Mouse (Mus musculus) heart, adult 2 months (tissue): Measurements from ENCODE around the gene Trip6. TPM values are rescaled to one million over a fixed set of nuclear protein-coding genes. Genes with fewer than 3 reads are reported as not detected.

Source experiments
- DNase-seq, 2 experiments: peaks; one replicate each; pipeline ENCODE4 v3.0.0; 2021
- H3K27ac ChIP-seq: fragments of 200-600 bp; 2 replicates; pipeline ENCODE4 v1.8.1; 2022
- H3K27me3 ChIP-seq: fragments of 200-500 bp; 2 replicates; pipeline ENCODE4 v1.6.1; 2012; ENCODE audit warnings: mild to moderate bottlenecking, low read length, inconsistent platforms, mixed read lengths; ENCODE audit not compliant: control insufficient read depth, insufficient read depth
- H3K36me3 ChIP-seq: fragments of 200-500 bp; 2 replicates; pipeline ENCODE4 v1.6.1; 2012; ENCODE audit warnings: low read length, inconsistent platforms; ENCODE audit not compliant: control insufficient read depth, insufficient read depth
- H3K4me1 ChIP-seq: fragments of 200-500 bp; 2 replicates; pipeline ENCODE4 v1.6.1; 2011; ENCODE audit warnings: low read length; ENCODE audit not compliant: control insufficient read depth, insufficient read depth
- H3K4me3 ChIP-seq: fragments of 200-600 bp; 2 replicates; pipeline ENCODE4 v1.8.1; 2022
- H3K79me2 ChIP-seq: fragments of 200-500 bp; replicated peaks from 2 replicates; pipeline ENCODE4 v1.6.1; 2012; ENCODE audit warnings: mild to moderate bottlenecking, inconsistent platforms, low read length, moderate library complexity, mixed read lengths; ENCODE audit not compliant: control insufficient read depth, insufficient read depth
- H3K9ac ChIP-seq: fragments of 200-500 bp; 2 replicates; pipeline ENCODE4 v1.6.1; 2012; ENCODE audit warnings: low read depth, mild to moderate bottlenecking, control low read depth, inconsistent platforms, low read length, mixed read lengths
- CTCF ChIP-seq: fragments of 200-600 bp; IDR thresholded peaks from 2 replicates; pipeline ENCODE4 v1.8.1; 2022; ENCODE audit warnings: antibody characterized with exemption, mild to moderate bottlenecking, moderate library complexity
- EP300 ChIP-seq: fragments of 200-500 bp; IDR thresholded peaks from 2 replicates; pipeline ENCODE4 v1.6.1; 2011; ENCODE audit warnings: low read depth, low read length, control low read depth; ENCODE audit not compliant: insufficient read depth
- POLR2A ChIP-seq: fragments of 200-500 bp; IDR thresholded peaks from 2 replicates; pipeline ENCODE4 v1.6.1; 2011; ENCODE audit warnings: mild to moderate bottlenecking, low read depth, low read length, control low read depth; ENCODE audit not compliant: insufficient read depth
- WGBS: fragments of 180-500 bp; shearing (Covaris S2); methylation state at CpG from one replicate; pipeline ENCODE4 v1.1.7; 2018; 5-methylcytosine and 5-hydroxymethylcytosine counted together
- intact Hi-C: fragments of 180-260 bp; cut with DNase I; formaldehyde crosslinking; loops from one replicate; pipeline ENCODE4 v1.15.1; 2025
- microRNA-seq, 2 experiments: library from miRNA; unstranded; fragments of <30 nt; microRNA quantifications; one replicate each; pipeline ENCODE4 v1.2.0; 2021
- polyA plus RNA-seq: library from polyadenylated mRNA; depleted of rRNA; stranded (reverse); fragments of >200 nt; gene quantifications from 2 replicates; pipeline ENCODE4 v1.2.3, GENCODE M21; 2012; rRNA removed
- total RNA-seq, 2 experiments: library from RNA; stranded (reverse); gene quantifications; 2 replicates each; pipeline ENCODE4 v1.2.3; 2021

The Trip6 gene
- total and polyA plus RNA-seq, 3 experiments: 12.5 to 24.2 (median 13.6) TPM

- H3K4me3 ChIP-seq: no peak overlapping the region
- H3K79me2 ChIP-seq: no peaks in the 10 kb centered on the region
- no peak overlapping the region for H3K27ac ChIP-seq
- WGBS: 57% methylated on average over 18 of the region's 18 CpGs
- intact Hi-C loops: no loop called here
- TF ChIP-seq CTCF (peak; percentile 68), POLR2A (no peak), EP300 (no peak)
- H3K9ac ChIP-seq: no peak overlapping the region
- DNase-seq: no peak
- peaks cover 2% of the 10 kb centered on the region for H3K27me3 ChIP-seq
- no peaks in the 10 kb centered on the region for H3K36me3 ChIP-seq
- H3K4me1 ChIP-seq: no peaks in the 10 kb centered on the region
These were observed 36.6 kb downstream of the Trip6 start for GRCm38 (mm10) chr5:137277360-137278342.

GRCm38 (mm10) chr5:137268131-137268910 is 45.9 kb downstream of the Trip6 start:
- peak; percentile 49 to 66 for DNase-seq
- no peaks in the 10 kb centered on the region for H3K27me3 ChIP-seq
- peak overlapping the region; percentile 50 for H3K9ac ChIP-seq
- H3K36me3 ChIP-seq: no peaks in the 10 kb centered on the region
- H3K27ac ChIP-seq: peak overlapping the region; percentile 69
- H3K4me1 ChIP-seq: no peaks in the 10 kb centered on the region
- TF ChIP-seq EP300 (0 out of 2 replicates have a peak, but pooled peaks have one; percentile 28), POLR2A (peak; percentile 41; the same call in 1 of the 2 replicates), CTCF (no peak)
- H3K79me2 ChIP-seq: no peaks in the 10 kb centered on the region
- H3K4me3 ChIP-seq: peak overlapping the region; percentile 33
- intact Hi-C loops: no loop called here
- WGBS: 15% methylated on average over 18 of the region's 18 CpGs

DNA sequence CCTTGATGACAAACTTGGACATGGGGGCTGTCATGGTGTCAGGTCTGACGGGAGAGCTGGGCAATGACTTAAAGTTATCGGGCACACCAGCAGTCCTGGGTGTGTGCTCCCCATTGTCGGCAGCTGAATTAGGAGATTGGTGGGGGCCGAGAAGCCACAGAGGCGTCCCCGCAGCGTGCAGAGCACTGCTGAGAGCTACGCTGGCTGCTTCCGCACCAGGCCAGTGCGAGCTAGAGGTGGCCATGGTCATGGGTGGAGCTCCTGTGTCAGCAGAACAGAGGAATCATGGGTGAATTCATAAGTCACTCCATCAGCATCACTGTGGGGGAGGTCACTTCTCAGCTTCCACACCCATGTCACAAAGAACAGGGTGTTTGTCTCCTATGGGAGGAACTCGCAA is 49.4 kb downstream of the Trip6 start:
- 91% methylated on average over 11 of the region's 11 CpGs for WGBS
- TF ChIP-seq CTCF: no peak
- Histone ChIP-seq H3K4me1 (no peaks in the 10 kb centered on the region), H3K79me2 (no peaks in the 10 kb centered on the region), H3K4me3 (no peak overlapping the region), H3K27me3 (no peaks in the 10 kb centered on the region), H3K36me3 (no peaks in the 10 kb centered on the region), H3K9ac (no peak overlapping the region), H3K27ac (no peak overlapping the region)
- DNase-seq: no peak
- intact Hi-C loops: no loop called here

DNA sequence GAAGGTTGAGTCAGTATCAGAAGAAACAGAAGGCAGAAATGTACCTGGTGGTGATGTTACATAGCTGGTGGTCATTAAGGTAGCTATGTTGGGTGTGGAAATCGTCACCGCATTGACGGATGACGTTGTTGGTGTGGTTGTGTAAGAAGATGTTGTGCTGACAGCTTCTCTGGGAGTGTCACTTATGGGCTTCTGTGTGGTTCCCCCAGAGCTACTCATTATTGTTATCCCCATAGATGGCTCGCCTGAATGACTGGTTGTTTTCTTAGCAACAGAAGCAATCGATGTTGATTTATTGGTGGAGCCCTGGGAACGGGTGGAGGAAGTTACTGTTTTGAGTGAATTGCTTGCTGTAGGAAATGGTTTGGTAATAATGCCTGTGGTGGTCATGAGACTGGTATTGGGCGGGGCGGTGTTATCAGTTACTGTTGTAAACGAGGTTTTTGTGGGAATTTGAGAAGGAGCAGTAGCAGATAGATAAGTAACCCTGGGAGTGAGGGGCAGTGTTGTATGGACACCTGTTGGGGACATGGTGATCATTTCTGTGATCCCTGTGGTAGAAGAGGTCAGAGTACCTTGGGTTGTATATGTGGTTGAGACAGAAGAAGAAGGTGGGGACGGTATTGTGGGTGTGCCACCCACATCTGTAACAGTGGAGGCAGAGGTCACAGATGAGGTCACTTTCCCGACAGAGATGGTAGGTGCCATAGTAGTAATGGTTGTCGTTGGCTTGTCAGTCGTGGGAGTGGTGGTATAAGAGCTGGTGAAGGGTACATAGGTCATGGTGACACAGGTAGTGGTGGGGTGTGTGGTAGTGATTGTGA is 50.1 kb downstream of the Trip6 start:
- no peaks in the 10 kb centered on the region for H3K27me3 ChIP-seq
- no peak overlapping the region for H3K27ac ChIP-seq
- TF ChIP-seq EP300 (no peak), CTCF (no peak), POLR2A (no peak)
- no peaks in the 10 kb centered on the region for H3K36me3 ChIP-seq
- H3K4me1 ChIP-seq: no peaks in the 10 kb centered on the region
- no peak for DNase-seq
- no peak overlapping the region for H3K4me3 ChIP-seq
- 74% methylated on average over 14 of the region's 14 CpGs for WGBS
- H3K79me2 ChIP-seq: no peaks in the 10 kb centered on the region
- no peak overlapping the region for H3K9ac ChIP-seq
- intact Hi-C loops: no loop called here

Small RNA genes within 50 kb of the gene (microRNA-seq; reads per million reads assigned to microRNA genes)
- gene Mir7036 (0.56 to 0.77 reads per million in 2 experiments), gene Mir8116 (0.77 to 2.2 reads per million in 2 experiments)

Other genes starting within 250 kb of the Trip6 start
- 10 to 100 TPM; 24.0 to 29.6 TPM for gene Serpine1, start 242.1 kb downstream of the Trip6 start, total RNA-seq
- 21.9 and 41.8 TPM in 2 replicates for gene Serpine1, start 242.1 kb downstream of the Trip6 start, polyA plus RNA-seq
- gene Trim56, start 198.2 kb downstream of the Trip6 start, total RNA-seq: 10 to 100 TPM; 19.0 to 22.2 TPM
- 6.9 and 7.5 TPM in 2 replicates for gene Trim56, start 198.2 kb downstream of the Trip6 start, polyA plus RNA-seq
- gene Muc3, start 165.1 kb downstream of the Trip6 start, total RNA-seq: not detected
- gene Muc3, start 165.1 kb downstream of the Trip6 start, polyA plus RNA-seq: not detected in 2 replicates
- gene Muc3a, start 102.0 kb downstream of the Trip6 start, total RNA-seq: under 1 TPM; 0.16 to 0.37 TPM
- gene Muc3a, start 102.0 kb downstream of the Trip6 start, polyA plus RNA-seq: 0.53 and 0.90 TPM in 2 replicates
- gene Ache, start 26.9 kb downstream of the Trip6 start, total RNA-seq: 1 to 10 TPM; 1.5 to 2.2 TPM
- 3.5 and 4.9 TPM in 2 replicates for gene Ache, start 26.9 kb downstream of the Trip6 start, polyA plus RNA-seq
- gene Ufsp1, start 19.8 kb downstream of the Trip6 start, total RNA-seq: 1 to 10 TPM; 8.1 to 8.8 TPM
- gene Ufsp1, start 19.8 kb downstream of the Trip6 start, polyA plus RNA-seq: 11.8 and 12.8 TPM in 2 replicates
- gene Srrt, start 6.7 kb downstream of the Trip6 start, total RNA-seq: 10 to 100 TPM; 60.5 to 66.4 TPM
- 63.9 and 74.2 TPM in 2 replicates for gene Srrt, start 6.7 kb downstream of the Trip6 start, polyA plus RNA-seq
- gene Slc12a9, start 19.2 kb upstream of the Trip6 start, total RNA-seq: 1 to 10 TPM; 1.7 to 2.2 TPM
- gene Slc12a9, start 19.2 kb upstream of the Trip6 start, polyA plus RNA-seq: 6.0 and 8.9 TPM in 2 replicates
- gene Ephb4, start 35.7 kb upstream of the Trip6 start, total RNA-seq: 10 to 100 TPM; 45.9 to 53.9 TPM
- gene Ephb4, start 35.7 kb upstream of the Trip6 start, polyA plus RNA-seq: 35.2 and 51.8 TPM in 2 replicates
- not detected for gene Zan, start 162.7 kb upstream of the Trip6 start, total RNA-seq
- gene Zan, start 162.7 kb upstream of the Trip6 start, polyA plus RNA-seq: under 0.01 and 0.02 TPM in 2 replicates
- gene Pop7, start 188.1 kb upstream of the Trip6 start, total RNA-seq: 10 to 100 TPM; 13.4 to 13.9 TPM
- 22.7 and 25.6 TPM in 2 replicates for gene Pop7, start 188.1 kb upstream of the Trip6 start, polyA plus RNA-seq
- 10 to 100 TPM; 24.4 to 29.1 TPM for gene Gigyf1, start 204.1 kb upstream of the Trip6 start, total RNA-seq
- 19.6 and 21.0 TPM in 2 replicates for gene Gigyf1, start 204.1 kb upstream of the Trip6 start, polyA plus RNA-seq
- not detected for gene Epo, start 218.8 kb upstream of the Trip6 start, total RNA-seq
- gene Epo, start 218.8 kb upstream of the Trip6 start, polyA plus RNA-seq: not detected in 2 replicates
- 100 to 1,000 TPM; 222 to 249 TPM for gene Gnb2, start 219.1 kb upstream of the Trip6 start, total RNA-seq
- 395 and 448 TPM in 2 replicates for gene Gnb2, start 219.1 kb upstream of the Trip6 start, polyA plus RNA-seq
- not detected for gene Actl6b, start 239.1 kb upstream of the Trip6 start, total RNA-seq
- 0.32 TPM in 1 of 2 replicates, not detected in the other for gene Actl6b, start 239.1 kb upstream of the Trip6 start, polyA plus RNA-seq